Mouse (Mus musculus) intestine, postnatal 0 days (tissue): ENCODE results near the gene Pus7. TPM values are rescaled to one million over a fixed set of nuclear protein-coding genes. Genes with fewer than 3 reads are reported as not detected.

Experiments used
- ATAC-seq: fragments of 200-750 bp; cut with Nextera tagmentation; 2 replicates; pipeline ENCODE4 v1.8.0; 2017; ENCODE audit warnings: mild to moderate bottlenecking, moderate TSS enrichment, moderate library complexity
- H3K27ac ChIP-seq: fragments of 300-500 bp; sonication (generic); 2 replicates; pipeline ENCODE4 v1.5.1; 2014; ENCODE audit warnings: mild to moderate bottlenecking, low read depth, low read length, moderate library complexity
- H3K27me3 ChIP-seq: fragments of 300-500 bp; sonication (generic); replicated peaks from 2 replicates; pipeline ENCODE4 v1.6.1; 2014; ENCODE audit warnings: low read length, mixed read lengths; ENCODE audit not compliant: control insufficient read depth, insufficient read depth
- H3K36me3 ChIP-seq: fragments of 300-500 bp; sonication (generic); 2 replicates; pipeline ENCODE4 v1.6.1; 2014; ENCODE audit warnings: mild to moderate bottlenecking, moderate library complexity; ENCODE audit not compliant: control insufficient read depth, insufficient read depth
- H3K4me1 ChIP-seq: fragments of 300-500 bp; sonication (generic); replicated peaks from 2 replicates; pipeline ENCODE4 v1.6.1; 2014; ENCODE audit warnings: antibody characterized with exemption, low read length, mixed read lengths; ENCODE audit not compliant: control insufficient read depth, insufficient read depth
- H3K4me2 ChIP-seq: fragments of 300-500 bp; sonication (generic); replicated peaks from 2 replicates; pipeline ENCODE4 v1.6.1; 2014; ENCODE audit warnings: low read depth, mild to moderate bottlenecking, moderate library complexity
- H3K4me3 ChIP-seq: fragments of 300-500 bp; sonication (generic); 2 replicates; pipeline ENCODE4 v1.5.1; 2014; ENCODE audit warnings: low read depth, low read length
- H3K9ac ChIP-seq: fragments of 300-500 bp; sonication (generic); 2 replicates; pipeline ENCODE4 v1.6.1; 2014; ENCODE audit warnings: mild to moderate bottlenecking, low read depth, low read length
- H3K9me3 ChIP-seq: fragments of 300-500 bp; sonication (generic); 2 replicates; pipeline ENCODE4 v1.6.1; 2016; ENCODE audit warnings: mixed run types; ENCODE audit not compliant: control insufficient read depth
- CTCF ChIP-seq: sonication (generic); IDR thresholded peaks from 2 replicates; pipeline ENCODE4 v1.5.1; 2016; ENCODE audit warnings: low read depth, mild to moderate bottlenecking, control low read depth, antibody characterized with exemption, moderate library complexity
- WGBS: fragments of 180-500 bp; shearing (Covaris S2); extraction: QIAGEN DNeasy Blood & Tissue Kit; methylation state at CpG from one replicate; pipeline ENCODE4 v1.1.7; 2014; 5-methylcytosine and 5-hydroxymethylcytosine counted together
- polyA plus RNA-seq: library from polyadenylated mRNA; unstranded; fragments of >200 nt; fragmentation: Nextera tagmentation; extraction: Ambion mirVana; gene quantifications from 2 replicates; pipeline ENCODE4 v1.2.1, GENCODE M21; 2015

The Pus7 gene
- polyA plus RNA-seq, 1 experiment from 2014 or later, result 6.1 TPM

GRCm38 (mm10) chr5:23762531-23762930 is 21.0 kb downstream of the Pus7 start:
- Histone ChIP-seq H3K4me3 (no peak overlapping the region), H3K36me3 (peaks cover 23% of the 10 kb centered on the region), H3K9ac (no peak overlapping the region), H3K4me1 (no peaks in the 10 kb centered on the region), H3K4me2 (no peak overlapping the region), H3K9me3 (no peaks in the 10 kb centered on the region), H3K27me3 (no peaks in the 10 kb centered on the region), H3K27ac (no peak overlapping the region)
- TF ChIP-seq CTCF, result no peak
- 90% methylated on average over 6 of the region's 6 CpGs for WGBS
- no peak for ATAC-seq

- H3K27ac ChIP-seq, result no peak overlapping the region
- no peaks in the 10 kb centered on the region for H3K27me3 ChIP-seq
- H3K4me1 ChIP-seq, result no peaks in the 10 kb centered on the region
- H3K4me2 ChIP-seq, result no peak overlapping the region
- no peak for ATAC-seq
- peak; percentile 74 for TF ChIP-seq CTCF
- no peaks in the 10 kb centered on the region for H3K9me3 ChIP-seq
- no peak overlapping the region for H3K9ac ChIP-seq
- WGBS, result 41% methylated on average over 2 of the region's 2 CpGs
- peaks cover 36% of the 10 kb centered on the region for H3K36me3 ChIP-seq
- no peak overlapping the region for H3K4me3 ChIP-seq
These were observed 24.9 kb downstream of the Pus7 start for GRCm38 (mm10) chr5:23758633-23759032.

- TF ChIP-seq CTCF, result no peak
- WGBS, result 96% methylated on average over 4 of the region's 4 CpGs
- no peak overlapping the region for H3K4me2 ChIP-seq
- no peaks in the 10 kb centered on the region for H3K9me3 ChIP-seq
- ATAC-seq, result no peak
- H3K4me1 ChIP-seq, result no peaks in the 10 kb centered on the region
- no peak overlapping the region for H3K4me3 ChIP-seq
- H3K27me3 ChIP-seq, result no peaks in the 10 kb centered on the region
- peaks cover 36% of the 10 kb centered on the region for H3K36me3 ChIP-seq
- H3K27ac ChIP-seq, result no peak overlapping the region
- no peak overlapping the region for H3K9ac ChIP-seq
These were observed 27.1 kb downstream of the Pus7 start for GRCm38 (mm10) chr5:23756368-23756767.

GRCm38 (mm10) chr5:23755591-23755990 is 27.9 kb downstream of the Pus7 start:
- WGBS, result 98% methylated on average over 9 of the region's 9 CpGs
- ATAC-seq, result no peak
- Histone ChIP-seq H3K4me1 (no peaks in the 10 kb centered on the region), H3K4me3 (no peak overlapping the region), H3K9ac (no peak overlapping the region), H3K4me2 (no peak overlapping the region), H3K36me3 (peaks cover 33% of the 10 kb centered on the region), H3K9me3 (no peaks in the 10 kb centered on the region), H3K27ac (no peak overlapping the region), H3K27me3 (no peaks in the 10 kb centered on the region)
- no peak for TF ChIP-seq CTCF

- Histone ChIP-seq H3K4me3 (no peak overlapping the region), H3K9ac (no peak overlapping the region), H3K4me1 (no peaks in the 10 kb centered on the region), H3K36me3 (peaks cover 40% of the 10 kb centered on the region), H3K9me3 (no peaks in the 10 kb centered on the region), H3K4me2 (no peak overlapping the region), H3K27me3 (no peaks in the 10 kb centered on the region), H3K27ac (no peak overlapping the region)
- no peak for ATAC-seq
- WGBS, result 67% methylated on average over 2 of the region's 2 CpGs
- TF ChIP-seq CTCF, result peak; percentile 36
These were observed 33.6 kb downstream of the Pus7 start for GRCm38 (mm10) chr5:23749882-23750281.

- no peak for TF ChIP-seq CTCF
- H3K9me3 ChIP-seq, result no peaks in the 10 kb centered on the region
- H3K36me3 ChIP-seq, result peaks cover 55% of the 10 kb centered on the region
- no peak overlapping the region for H3K27ac ChIP-seq
- H3K9ac ChIP-seq, result no peak overlapping the region
- no peaks in the 10 kb centered on the region for H3K4me1 ChIP-seq
- no peak overlapping the region for H3K4me2 ChIP-seq
- no peak for ATAC-seq
- WGBS, result 92% methylated on average over 12 of the region's 12 CpGs
- H3K4me3 ChIP-seq, result no peak overlapping the region
- no peaks in the 10 kb centered on the region for H3K27me3 ChIP-seq
These were observed 40.2 kb downstream of the Pus7 start for GRCm38 (mm10) chr5:23743261-23743660.

- WGBS, result 86% methylated on average over 4 of the region's 4 CpGs
- no peak overlapping the region for H3K4me2 ChIP-seq
- H3K27ac ChIP-seq, result no peak overlapping the region
- no peak for TF ChIP-seq CTCF
- no peaks in the 10 kb centered on the region for H3K4me1 ChIP-seq
- ATAC-seq, result no peak
- H3K4me3 ChIP-seq, result no peak overlapping the region
- H3K9me3 ChIP-seq, result no peaks in the 10 kb centered on the region
- peaks cover 5% of the 10 kb centered on the region; the same call in 1 of the 2 replicates for H3K36me3 ChIP-seq
- no peak overlapping the region for H3K9ac ChIP-seq
- no peaks in the 10 kb centered on the region for H3K27me3 ChIP-seq
These were observed 46.4 kb downstream of the Pus7 start for GRCm38 (mm10) chr5:23737111-23737510.
